Mouse (Mus musculus): ENCODE results near the gene Gm16503. TPM values are rescaled to one million over a fixed set of nuclear protein-coding genes. Genes with fewer than 3 reads are reported as not detected.

Gm16503 gene
- not detected in 2 replicates for polyA plus RNA-seq (2012; ENCODE audit: low replicate concordance)

GRCm38 (mm10) chr4:147539918-147540317 lies at the start of gene Gm16503:
Gm16503 (plus strand) TSS chr4:147540218.

DNA sequence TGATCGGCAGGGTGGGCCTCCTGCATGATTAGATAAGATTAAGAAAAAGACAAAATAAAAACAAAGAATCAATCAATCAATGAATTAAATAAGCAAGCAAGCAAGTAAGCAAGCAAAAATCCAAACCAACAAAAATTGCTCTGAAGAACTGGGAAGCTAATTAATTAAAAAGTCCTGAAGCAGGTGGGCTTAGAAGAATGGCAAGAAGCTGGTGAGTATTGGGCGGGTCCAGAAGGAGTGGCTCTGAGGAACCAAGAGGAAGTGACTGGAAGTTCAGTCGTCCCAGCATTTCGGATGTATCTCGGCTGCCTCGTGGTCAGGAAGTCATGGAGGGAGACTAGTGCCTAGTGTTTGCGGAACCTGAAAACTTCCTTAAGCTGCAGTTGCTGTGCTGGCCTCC lies 47.9 kb upstream of the Gm16503 start, which contains the start of gene Zfp982:
Gene Zfp982, plus strand, starts transcription at position 301 of the 400 bp plus-strand sequence.

DNA sequence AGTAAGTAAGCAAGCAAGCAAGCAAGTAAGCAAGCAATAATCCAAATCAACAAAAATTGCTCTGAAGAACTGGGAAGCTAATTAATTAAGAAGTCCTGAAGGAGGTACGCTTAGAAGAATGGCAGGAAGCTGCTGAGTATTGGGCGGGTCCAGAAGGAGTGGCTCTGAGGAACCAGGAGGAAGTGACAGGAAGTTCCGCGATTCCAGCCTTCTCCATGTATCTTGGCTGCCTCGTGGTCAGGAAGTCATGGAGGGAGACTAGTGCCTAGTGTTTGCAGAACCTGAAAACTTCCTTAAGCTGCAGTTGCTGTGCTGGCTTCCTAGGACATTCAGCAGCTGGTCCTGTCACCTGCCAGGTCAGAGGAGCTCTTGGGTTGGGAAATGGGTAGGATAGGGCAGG lies 13.1 kb downstream of the Gm16503 start, which contains the start of gene Zfp985:
Gene Zfp985, plus strand, starts transcription at position 207 of the 400 bp plus-strand sequence.

Other genes starting within 250 kb of the Gm16503 start
- gene Zfp988, start 234.5 kb upstream of the Gm16503 start, polyA plus RNA-seq (2012; ENCODE audit: low replicate concordance), result not detected in 2 replicates
- not detected in 2 replicates for gene Zfp978, start 178.9 kb upstream of the Gm16503 start, polyA plus RNA-seq (2012; ENCODE audit: low replicate concordance)
- 0.25 TPM in 1 of 2 replicates, not detected in the other for gene Zfp982, start 47.8 kb upstream of the Gm16503 start, polyA plus RNA-seq (2012; ENCODE audit: low replicate concordance)
- not detected in 2 replicates for gene Zfp985, start 13.1 kb downstream of the Gm16503 start, polyA plus RNA-seq (2012; ENCODE audit: low replicate concordance)
- gene Zfp979, start 102.3 kb downstream of the Gm16503 start, polyA plus RNA-seq (2012; ENCODE audit: low replicate concordance), result not detected in 2 replicates
- not detected in 2 replicates for gene Zfp534, start 162.3 kb downstream of the Gm16503 start, polyA plus RNA-seq (2012; ENCODE audit: low replicate concordance)

Measured in hematopoietic multipotent progenitor cell, adult 10-12 weeks (in vitro differentiated cells).